ENCODE assay signal across 8 mouse cellular contexts in the genomic region with DNA sequence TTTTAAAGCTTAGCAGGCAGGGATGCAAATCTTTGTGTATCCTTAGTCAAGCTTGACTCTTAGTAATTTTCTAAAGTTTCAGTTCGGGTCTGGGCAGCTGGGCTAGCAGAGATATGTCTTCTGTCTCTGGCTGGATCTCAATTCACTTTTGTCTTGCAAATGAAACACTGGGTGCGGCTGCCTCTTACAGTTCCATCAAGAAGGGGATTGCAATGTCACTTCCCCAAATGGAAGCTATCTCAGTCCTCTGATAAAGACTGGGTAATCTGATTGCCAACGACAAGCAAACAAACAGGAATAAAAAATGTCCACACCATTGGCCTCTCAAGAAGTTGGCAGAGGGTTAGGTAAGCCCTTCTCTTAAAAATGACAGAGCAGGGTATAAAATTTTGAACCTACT.
"Had no signal": no experiment of that assay in that cellular context is flagged by ENCODE, and none has a peak within 500 bp of the region (broad histone marks: within the 10 kb centered on the region; RNA-seq: fewer than 3 reads in every experiment).

No protein-coding gene starts in this region.

- DNase-seq: lung, adult 18-20 months; lung, embryonic 14.5 days; lung, postnatal 10 days; lung, postnatal 36 days; right cerebral cortex, postnatal 14 days; thymus, adult 18-20 months; thymus, postnatal 14 days; thymus, postnatal 36 days had no signal
